Mouse (Mus musculus) testis, adult 10 weeks (tissue): ENCODE data around the gene Slc9a3r2. TPM values are rescaled to one million over a fixed set of nuclear protein-coding genes. Genes with fewer than 3 reads are reported as not detected.

Experiments used
- polyA plus RNA-seq: library from polyadenylated mRNA; stranded (reverse); fragments of 350-450 nt; fragmentation: Illumina TruSeq; extraction: RNeasy Lipid Tissue Mini Kit (QIAGEN cat#74804); gene quantifications from one replicate; pipeline ENCODE4 v1.2.3, GENCODE M21; 2014; ENCODE audit warnings: low read depth, low replicate concordance

The Slc9a3r2 gene
- 0.57 TPM for polyA plus RNA-seq

DNA sequence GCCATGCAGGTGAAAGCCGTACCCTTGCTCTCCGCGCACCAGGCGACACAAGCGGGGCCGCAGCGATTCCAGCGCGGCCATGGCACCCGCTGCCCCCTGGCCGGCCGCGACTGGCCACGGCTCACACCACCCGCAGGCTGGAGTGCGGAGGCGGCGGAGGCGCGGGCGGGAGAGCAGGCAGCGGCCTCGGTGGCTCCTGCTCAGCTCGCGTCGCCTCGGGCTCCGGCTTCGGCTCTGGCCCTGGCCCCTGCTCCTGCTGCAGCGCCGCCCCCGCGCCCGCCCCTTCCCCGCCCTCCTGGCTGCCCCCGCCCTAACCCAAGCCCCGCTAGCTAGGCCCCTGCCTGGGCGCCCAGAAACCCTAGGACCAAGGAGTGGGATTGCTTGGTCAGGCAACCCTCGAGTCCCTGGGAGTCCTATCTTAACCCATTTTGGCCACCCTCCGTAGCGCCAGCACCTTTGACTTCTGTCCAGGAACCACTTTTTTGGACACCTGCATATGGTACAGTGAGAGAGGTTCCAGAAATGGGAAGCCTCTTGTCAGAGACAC is at the start of gene Slc9a3r2:
Gene Slc9a3r2 (minus strand): TSS at position 258 of the 547 bp plus-strand sequence.

DNA sequence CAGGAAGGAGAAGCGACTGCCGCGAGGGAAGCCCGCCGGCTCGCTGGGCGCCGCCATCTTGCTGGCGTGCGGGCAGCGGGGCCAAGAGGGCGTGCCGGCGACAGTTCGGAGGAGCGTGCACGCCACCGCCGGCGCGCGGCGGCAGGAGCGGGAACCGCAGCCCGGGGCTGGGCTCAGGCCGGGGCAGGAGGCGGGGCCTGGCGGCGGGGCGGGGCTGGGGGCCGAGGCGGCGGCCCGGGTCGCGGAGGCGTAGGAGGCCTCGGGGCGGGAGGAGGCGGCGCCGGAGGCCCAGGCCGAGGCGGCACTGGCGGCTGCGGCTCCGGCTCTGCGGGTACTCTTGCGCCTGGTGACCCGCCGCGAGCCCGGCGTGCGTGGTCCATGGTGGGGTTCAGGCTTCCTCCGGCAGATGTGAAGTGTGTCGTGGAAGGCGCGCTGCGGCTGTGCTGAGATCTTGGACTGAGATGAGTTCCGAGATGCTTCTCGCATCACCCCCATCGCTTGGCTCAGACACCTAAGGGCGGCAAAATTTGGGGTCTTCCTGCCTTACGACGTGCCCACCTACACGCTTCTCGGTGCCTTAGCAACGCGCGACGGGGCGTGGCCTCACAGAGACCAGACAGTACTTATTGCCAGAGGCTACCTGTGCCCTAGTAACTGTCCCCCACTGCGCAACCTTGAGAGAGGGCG is 46.0 kb upstream of the Slc9a3r2 start, which contains the start of the genes Gfer and Noxo1:
Gene Gfer (minus strand): TSS at position 146 of the 687 bp plus-strand sequence.
Gene Noxo1 (plus strand): TSS at position 224 of the 687 bp plus-strand sequence.

DNA sequence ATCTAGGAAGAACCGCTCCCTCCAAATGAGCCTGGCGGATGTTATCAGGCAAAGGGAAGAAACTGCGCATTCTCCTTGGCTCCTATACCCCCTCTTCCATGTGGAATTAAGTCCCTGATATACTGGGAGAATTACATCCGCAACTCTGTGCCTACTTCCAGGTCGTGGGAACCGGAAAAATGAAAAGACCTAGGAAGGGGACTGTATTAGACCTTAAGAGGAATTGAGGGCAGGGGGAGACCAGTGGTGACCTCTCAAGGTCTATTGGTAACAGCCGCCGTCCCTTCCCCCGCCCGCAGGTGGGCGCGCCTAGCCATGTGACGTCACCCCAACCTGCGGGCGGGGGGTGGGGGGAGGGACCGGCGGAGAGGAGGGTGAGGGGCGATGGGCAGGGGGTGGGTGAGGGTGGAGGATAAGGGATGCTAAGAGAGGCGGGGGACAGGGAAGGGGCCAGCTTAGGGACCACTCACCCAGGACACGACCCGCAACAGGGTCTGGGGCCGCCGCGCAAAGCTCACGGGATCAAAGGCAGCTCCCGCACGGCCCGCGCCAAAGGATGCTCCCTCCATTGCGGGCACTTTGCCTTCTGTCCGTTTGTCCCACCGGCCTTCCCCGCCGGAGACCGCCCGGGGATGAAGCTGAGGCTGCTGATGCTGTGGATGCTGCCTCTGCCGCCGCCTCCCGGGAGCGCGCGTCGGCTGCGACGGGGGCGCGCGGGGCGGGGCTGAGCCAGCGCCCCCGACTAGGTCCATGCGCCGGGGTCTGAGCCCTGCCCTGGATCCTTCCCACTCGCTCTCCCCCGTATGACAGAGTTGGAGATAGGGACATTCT is 39.3 kb upstream of the Slc9a3r2 start, which contains the start of gene Syngr3:
Gene Syngr3 (minus strand): TSS at position 705 of the 831 bp plus-strand sequence.

DNA sequence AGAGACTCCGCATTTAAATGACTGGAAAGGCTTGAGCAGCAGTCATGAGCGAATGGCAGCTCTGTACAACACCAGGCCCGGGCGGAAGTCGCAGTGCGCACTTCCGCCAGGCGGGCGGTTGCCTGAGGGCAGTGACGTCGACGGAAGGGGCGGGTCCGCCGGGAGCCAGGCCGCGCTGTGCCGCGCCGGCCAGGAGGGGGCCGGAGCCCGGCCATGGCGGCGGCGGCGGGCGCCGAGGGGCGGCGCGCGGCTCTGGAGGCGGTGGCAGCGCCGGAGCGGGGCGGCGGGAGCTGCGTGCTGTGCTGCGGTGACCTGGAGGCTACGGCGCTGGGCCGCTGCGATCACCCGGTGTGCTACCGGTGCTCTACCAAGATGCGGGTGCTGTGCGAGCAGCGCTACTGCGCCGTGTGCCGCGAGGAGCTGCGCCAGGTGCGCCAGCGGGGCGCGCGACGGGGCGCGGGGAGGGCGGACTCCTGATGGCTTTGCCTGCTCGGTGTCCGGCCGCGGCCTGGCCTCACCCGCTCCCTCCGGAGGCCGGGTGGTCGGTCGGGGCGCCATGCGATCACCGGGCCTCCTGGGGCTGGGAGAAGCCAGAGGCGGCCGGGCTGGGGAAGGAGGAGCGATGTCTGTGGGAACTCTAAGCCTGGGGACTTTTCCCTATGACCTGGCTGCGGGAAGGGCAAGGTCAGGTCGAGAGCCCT is 19.6 kb upstream of the Slc9a3r2 start, which contains the start of gene Zfp598:
Gene Zfp598 (plus strand): TSS at position 143 of the 701 bp plus-strand sequence.

DNA sequence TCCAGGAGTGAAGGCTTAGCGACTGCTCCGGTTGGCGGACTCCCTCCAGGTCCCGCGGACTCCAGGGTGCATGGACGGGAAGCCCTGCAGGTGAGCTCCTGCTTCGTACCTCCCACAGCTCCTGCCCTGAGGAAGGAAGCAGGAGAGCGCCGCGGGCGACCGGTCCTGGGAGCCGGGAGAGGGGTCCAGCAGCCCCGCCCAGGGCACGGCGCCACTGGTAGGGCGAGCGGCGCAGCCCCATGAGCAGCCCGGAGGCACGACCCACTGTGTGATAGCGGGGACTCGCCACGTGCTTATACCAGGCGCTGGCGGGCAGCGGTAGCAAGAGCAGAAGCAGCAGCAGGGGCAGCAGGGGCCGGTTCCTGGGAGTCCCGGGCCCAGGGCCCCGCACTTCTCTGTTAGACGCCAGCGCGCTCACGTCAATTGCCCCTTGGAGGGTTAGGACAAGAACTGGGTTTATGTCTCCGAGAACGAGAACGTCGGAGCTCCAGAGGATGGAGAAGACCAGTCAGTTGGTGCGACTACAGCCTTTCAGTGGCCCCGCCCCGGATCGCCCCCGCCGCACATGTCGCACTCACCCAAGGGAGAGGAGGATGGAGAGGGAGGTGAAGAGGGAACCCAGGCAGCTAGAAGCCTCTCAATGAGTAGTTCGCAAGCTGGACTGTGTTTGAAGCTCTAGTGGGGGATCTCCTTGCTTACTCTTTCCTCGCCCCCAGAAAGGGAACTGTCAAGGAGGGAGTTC is 8.1 kb upstream of the Slc9a3r2 start, which contains the start of gene Npw:
Gene Npw (minus strand): TSS at position 441 of the 742 bp plus-strand sequence.

DNA sequence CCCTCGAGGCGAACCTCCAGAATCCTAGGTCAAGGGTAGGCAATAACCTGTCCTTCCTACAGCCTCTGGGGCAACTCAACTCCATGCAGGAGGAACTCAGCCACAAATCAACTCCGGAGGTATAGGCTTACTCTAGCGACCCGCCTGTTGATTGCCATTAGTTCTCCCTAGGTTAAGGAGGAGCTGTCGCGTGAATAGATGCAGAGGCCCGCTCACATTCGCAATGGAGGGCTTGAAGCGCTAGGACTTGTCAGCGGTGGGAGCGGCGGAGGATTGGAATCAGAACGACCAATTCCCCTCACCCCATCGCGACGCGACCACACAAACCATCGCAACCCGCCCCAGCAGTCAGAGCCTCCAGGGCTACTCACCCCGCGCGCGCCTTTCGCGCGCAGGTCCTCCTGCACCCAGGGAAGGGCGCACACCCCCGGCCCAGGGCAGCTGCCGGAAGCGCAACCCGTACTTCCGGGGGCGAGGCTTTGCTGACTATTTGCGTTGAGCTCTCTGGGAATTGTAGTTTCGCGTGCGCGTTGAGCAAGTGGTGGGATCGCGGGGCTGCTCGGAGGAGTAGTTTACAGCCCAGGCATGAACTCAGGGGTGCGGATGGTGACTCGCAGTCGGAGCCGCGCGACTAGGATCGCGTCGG is 17.8 kb downstream of the Slc9a3r2 start, which contains the start of the genes Tsc2 and Nthl1:
Gene Tsc2 (minus strand): TSS at position 464 of the 646 bp plus-strand sequence.
Gene Nthl1 (plus strand): TSS at position 514 of the 646 bp plus-strand sequence.

Other genes with a start within 250 kb of the Slc9a3r2 start
- gene Rnps1, start 235.8 kb downstream of the Slc9a3r2 start, polyA plus RNA-seq: 56.3 TPM
- gene Eci1, start 223.7 kb downstream of the Slc9a3r2 start, polyA plus RNA-seq: 2.9 TPM
- gene Dnase1l2, start 207.2 kb downstream of the Slc9a3r2 start, polyA plus RNA-seq: 0.62 TPM
- gene E4f1, start 180.0 kb downstream of the Slc9a3r2 start, polyA plus RNA-seq: 2.4 TPM
- 71.1 TPM for gene Pgp, start 179.9 kb downstream of the Slc9a3r2 start, polyA plus RNA-seq
- not detected for gene Bricd5, start 176.4 kb downstream of the Slc9a3r2 start, polyA plus RNA-seq
- 2.2 TPM for gene Mlst8, start 171.2 kb downstream of the Slc9a3r2 start, polyA plus RNA-seq
- gene Caskin1, start 161.7 kb downstream of the Slc9a3r2 start, polyA plus RNA-seq: 0.97 TPM
- 5.8 TPM for gene Traf7, start 122.4 kb downstream of the Slc9a3r2 start, polyA plus RNA-seq
- 0.57 TPM for gene Rab26, start 116.1 kb downstream of the Slc9a3r2 start, polyA plus RNA-seq
- 1.9 TPM for gene Pkd1, start 100.5 kb downstream of the Slc9a3r2 start, polyA plus RNA-seq
- gene Tsc2, start 17.7 kb downstream of the Slc9a3r2 start, polyA plus RNA-seq: 5.8 TPM
- gene Nthl1, start 17.6 kb downstream of the Slc9a3r2 start, polyA plus RNA-seq: 0.10 TPM
- not detected for gene Npw, start 8.1 kb upstream of the Slc9a3r2 start, polyA plus RNA-seq
- gene Zfp598, start 19.4 kb upstream of the Slc9a3r2 start, polyA plus RNA-seq: 1.4 TPM
- gene Syngr3, start 39.6 kb upstream of the Slc9a3r2 start, polyA plus RNA-seq: 0.11 TPM
- gene Gfer, start 45.8 kb upstream of the Slc9a3r2 start, polyA plus RNA-seq: 29.2 TPM
- gene Noxo1, start 45.9 kb upstream of the Slc9a3r2 start, polyA plus RNA-seq: 12.7 TPM
- 0.29 TPM for gene Tbl3, start 57.3 kb upstream of the Slc9a3r2 start, polyA plus RNA-seq
- gene Rnf151, start 67.7 kb upstream of the Slc9a3r2 start, polyA plus RNA-seq: 46.8 TPM
- gene Rps2, start 67.8 kb upstream of the Slc9a3r2 start, polyA plus RNA-seq: 129 TPM
- 69.2 TPM for gene Ndufb10, start 74.2 kb upstream of the Slc9a3r2 start, polyA plus RNA-seq
- gene Rpl3l, start 77.5 kb upstream of the Slc9a3r2 start, polyA plus RNA-seq: not detected
- gene Msrb1, start 86.3 kb upstream of the Slc9a3r2 start, polyA plus RNA-seq: 1.1 TPM
- gene Hs3st6, start 102.7 kb upstream of the Slc9a3r2 start, polyA plus RNA-seq: not detected
- 67.9 TPM for gene Meiob, start 154.0 kb upstream of the Slc9a3r2 start, polyA plus RNA-seq
- 93.5 TPM for gene Hagh, start 189.8 kb upstream of the Slc9a3r2 start, polyA plus RNA-seq
- 25.4 TPM for gene Fahd1, start 200.0 kb upstream of the Slc9a3r2 start, polyA plus RNA-seq
- gene Igfals, start 215.7 kb upstream of the Slc9a3r2 start, polyA plus RNA-seq: not detected
- 19.6 TPM for gene Nubp2, start 236.0 kb upstream of the Slc9a3r2 start, polyA plus RNA-seq
- 1.6 TPM for gene Spsb3, start 236.3 kb upstream of the Slc9a3r2 start, polyA plus RNA-seq
- 1.9 TPM for gene Eme2, start 244.8 kb upstream of the Slc9a3r2 start, polyA plus RNA-seq
- gene Mrps34, start 244.8 kb upstream of the Slc9a3r2 start, polyA plus RNA-seq: 0.64 TPM
- gene Nme3, start 246.2 kb upstream of the Slc9a3r2 start, polyA plus RNA-seq: 0.69 TPM